Mouse (Mus musculus) layer of hippocampus, adult 18-20 months (tissue): Measurements from ENCODE around the gene Zfp600. TPM values are rescaled to one million over a fixed set of nuclear protein-coding genes. Genes with fewer than 3 reads are reported as not detected.
"Not testable (repeated sequence)": the region's sequence is repeated elsewhere in the genome, so short reads cannot be mapped to it uniquely, and the experiment has no call there.

Experiments
- DNase-seq, 2 experiments: peaks; one replicate each; pipeline ENCODE4 v3.0.0; 2022; ENCODE audit warnings: low spot score in 2 of 2
- long read RNA-seq: library from polyadenylated mRNA; stranded (forward); transcript quantifications from one replicate; pipeline ENCODE4 v2.0.0, GENCODE M21; 2021
- total RNA-seq, 2 experiments: library from RNA; stranded (reverse); gene quantifications; 2 replicates each; pipeline ENCODE4 v1.2.3; 2021

The Zfp600 gene
- total RNA-seq = not detected
- long read RNA-seq = 0 reads

- DNase-seq = not testable (repeated sequence)
Measured at GRCm38 (mm10) chr4:146156524-146156923, at the start of gene Zfp600. TSS of gene Zfp600 (plus strand) at chr4:146156824.

GRCm38 (mm10) chr4:146162893-146163292 is 6.3 kb downstream of the Zfp600 start:
- not testable (repeated sequence) for DNase-seq

GRCm38 (mm10) chr4:146167202-146167832 is 10.7 kb downstream of the Zfp600 start:
- not testable (repeated sequence) for DNase-seq

- not testable (repeated sequence) for DNase-seq
Measured at GRCm38 (mm10) chr4:146167879-146168532, 11.4 kb downstream of the Zfp600 start.

GRCm38 (mm10) chr4:146168730-146169215 is 12.1 kb downstream of the Zfp600 start:
- not testable (repeated sequence) for DNase-seq

GRCm38 (mm10) chr4:146173378-146174226 is 17.0 kb downstream of the Zfp600 start:
- peak; percentile 5 to 6 for DNase-seq

GRCm38 (mm10) chr4:146204357-146204756 is 47.7 kb downstream of the Zfp600 start:
- DNase-seq = not testable (repeated sequence)

GRCm38 (mm10) chr4:146239252-146240244 is 82.9 kb downstream of the Zfp600 start:
- not testable (repeated sequence) for DNase-seq

- DNase-seq = not testable (repeated sequence)
Measured at GRCm38 (mm10) chr4:146242119-146242518, 85.5 kb downstream of the Zfp600 start.

Other genes starting within 250 kb of the Zfp600 start
- gene Zfp987, start 59.5 kb upstream of the Zfp600 start, total RNA-seq = not detected